Mouse (Mus musculus): ENCODE data around the gene Tmbim1.

DNA sequence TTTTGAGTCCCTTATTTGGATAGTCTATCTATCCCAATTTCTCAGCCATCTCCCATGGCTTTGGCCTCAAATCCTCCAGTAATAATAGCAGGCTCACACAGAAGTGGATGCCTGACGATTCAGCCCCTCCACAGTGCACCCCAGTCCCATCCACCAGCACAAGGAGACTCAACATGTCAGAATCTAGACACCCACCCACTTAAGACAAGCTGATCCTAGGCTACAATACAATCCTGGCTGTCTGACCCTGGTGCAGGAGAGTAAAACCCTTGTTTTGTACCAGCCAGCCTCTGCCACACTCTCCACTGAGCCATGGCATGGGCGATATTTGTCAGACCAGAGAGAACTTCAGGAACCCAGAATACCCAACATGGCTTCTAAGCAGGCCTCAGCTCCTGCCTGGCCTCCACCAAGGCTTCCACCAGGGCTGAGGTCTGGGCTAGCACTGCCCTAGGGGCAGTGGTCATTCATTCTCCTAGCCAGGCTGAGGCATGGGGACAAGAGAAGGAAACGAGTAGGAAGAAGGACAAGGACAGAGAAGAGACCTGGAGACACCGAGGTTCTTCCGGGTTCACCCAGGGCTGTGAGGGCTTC, 7.2 kb downstream of the Tmbim1 start:
- TF ChIP-seq CTCF (IDR thresholded peaks at IDR 0.05; ENCODE audit: extremely low read depth, insufficient read depth, insufficient read length, insufficient replicate concordance) (no peak), POLR2A (IDR thresholded peaks at IDR 0.05; ENCODE audit: low read depth, low read length) (no peak)
